Comparison of ENCODE assay signal across 11 mouse cellular contexts in the genomic region with DNA sequence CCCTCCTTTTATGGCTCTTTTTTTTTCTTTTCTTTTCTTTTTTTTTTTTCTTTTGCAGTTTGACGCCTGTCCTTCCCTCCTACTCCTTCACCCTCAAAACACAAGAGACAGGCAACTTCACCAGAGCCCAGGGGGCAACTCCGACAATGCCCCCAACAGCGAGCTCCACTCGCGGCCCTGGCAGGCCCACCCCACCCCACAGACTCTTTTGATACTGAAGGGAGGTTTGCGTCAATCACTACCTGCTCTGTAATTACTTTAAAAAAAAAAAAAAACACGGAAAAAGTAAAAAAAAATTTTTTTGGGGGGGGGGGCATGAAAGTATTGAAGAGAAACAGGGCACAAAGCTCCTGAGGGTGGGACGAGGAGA. TPM values are rescaled to one million over a fixed set of nuclear protein-coding genes. Genes with fewer than 3 reads are reported as not detected.
DNase-seq lines count a peak whose midpoint lies in the region; ATAC-seq lines count a peak whose summit lies in the region.
"Had no signal": no experiment of that assay in that cellular context is flagged by ENCODE, and none has a peak within 500 bp of the region (broad histone marks: within the 10 kb centered on the region; RNA-seq: fewer than 3 reads in every experiment).

No protein-coding gene starts in this region.

- H3K4me3 ChIP-seq in heart, embryonic 16.5 days (ENCODE audit: low read length), result no peak overlapping the region
- H3K4me3 ChIP-seq in heart, embryonic 10.5 days, result no peak overlapping the region
- H3K4me3 ChIP-seq in midbrain, embryonic 13.5 days (replicated peaks), result no peak overlapping the region
- H3K4me3 ChIP-seq in midbrain, embryonic 16.5 days (ENCODE audit: low read depth, low read length), result no peak overlapping the region
- 0 out of 2 replicates have a peak overlapping the region, but pooled peaks have one; percentile 23 for H3K4me3 ChIP-seq in intestine, embryonic 14.5 days (ENCODE audit: low read depth, low read length)
- no peak overlapping the region for H3K4me3 ChIP-seq in neural tube, embryonic 13.5 days
- H3K4me3 ChIP-seq: gastrocnemius, adult 2 months; midbrain, embryonic 15.5 days had no signal

- no peaks in the 10 kb centered on the region; the same call in 1 of the 2 replicates for H3K4me1 ChIP-seq in heart, embryonic 16.5 days (ENCODE audit: control insufficient read depth, insufficient read depth, low read length)
- H3K4me1 ChIP-seq in heart, embryonic 10.5 days, result peaks cover 59% of the 10 kb centered on the region
- H3K4me1 ChIP-seq in midbrain, embryonic 13.5 days (replicated peaks), result peaks cover 56% of the 10 kb centered on the region
- H3K4me1 ChIP-seq in midbrain, embryonic 16.5 days (ENCODE audit: control insufficient read depth, insufficient read depth, low read length), result peaks cover 32% of the 10 kb centered on the region
- H3K4me1 ChIP-seq in intestine, embryonic 14.5 days (replicated peaks; ENCODE audit: control insufficient read depth, insufficient read depth, low read length), result 0 out of 2 replicates have a peak, but pooled peaks cover 4% of the 10 kb centered on the region
- H3K4me1 ChIP-seq in neural tube, embryonic 13.5 days (replicated peaks), result peaks cover 54% of the 10 kb centered on the region

- no peak for ATAC-seq in heart, embryonic 16.5 days (replicated peaks; ENCODE audit: extremely low read depth, insufficient read depth, low FRiP score)
- no peak for ATAC-seq in midbrain, embryonic 13.5 days
- ATAC-seq in midbrain, embryonic 16.5 days, result no peak
- ATAC-seq in intestine, embryonic 14.5 days (replicated peaks; ENCODE audit: low FRiP score, low TSS enrichment, low read depth), result no peak
- no peak for ATAC-seq in neural tube, embryonic 13.5 days (ENCODE audit: low read depth)
- ATAC-seq: midbrain, embryonic 15.5 days had no signal

- peaks cover 8% of the 10 kb centered on the region; the same call in 1 of the 2 replicates for H3K36me3 ChIP-seq in heart, embryonic 16.5 days (ENCODE audit: control insufficient read depth, insufficient read depth)
- peaks cover 17% of the 10 kb centered on the region for H3K36me3 ChIP-seq in heart, embryonic 10.5 days
- peaks cover 63% of the 10 kb centered on the region for H3K36me3 ChIP-seq in midbrain, embryonic 13.5 days
- peaks cover 40% of the 10 kb centered on the region for H3K36me3 ChIP-seq in midbrain, embryonic 16.5 days (ENCODE audit: control insufficient read depth, insufficient read depth, low read length)
- H3K36me3 ChIP-seq in intestine, embryonic 14.5 days (ENCODE audit: control insufficient read depth, insufficient read depth, low read length), result no peaks in the 10 kb centered on the region
- peaks cover 61% of the 10 kb centered on the region for H3K36me3 ChIP-seq in neural tube, embryonic 13.5 days

- peaks cover 27% of the 10 kb centered on the region for H3K27me3 ChIP-seq in heart, embryonic 16.5 days (ENCODE audit: control insufficient read depth, insufficient read depth, low read length)
- peaks cover 64% of the 10 kb centered on the region for H3K27me3 ChIP-seq in heart, embryonic 10.5 days (ENCODE audit: insufficient read depth, poor library complexity, severe bottlenecking)
- H3K27me3 ChIP-seq in midbrain, embryonic 13.5 days, result peaks cover 10% of the 10 kb centered on the region; the same call in 1 of the 2 replicates
- no peaks in the 10 kb centered on the region for H3K27me3 ChIP-seq in midbrain, embryonic 16.5 days (ENCODE audit: control insufficient read depth, insufficient read depth, low read depth, low read length)
- H3K27me3 ChIP-seq in intestine, embryonic 14.5 days (replicated peaks; ENCODE audit: control insufficient read depth, insufficient read depth, low read length), result peaks cover 57% of the 10 kb centered on the region
- H3K27me3 ChIP-seq in neural tube, embryonic 13.5 days, result peaks cover 31% of the 10 kb centered on the region
- H3K27me3 ChIP-seq: midbrain, embryonic 15.5 days had no signal

- 43% methylated on average over 8 of the region's 8 CpGs for WGBS in heart, embryonic 16.5 days
- 30% methylated on average over 8 of the region's 8 CpGs for WGBS in heart, embryonic 10.5 days
- WGBS in midbrain, embryonic 13.5 days, result 51% methylated on average over 8 of the region's 8 CpGs
- 51% methylated on average over 8 of the region's 8 CpGs for WGBS in midbrain, embryonic 16.5 days
- WGBS in intestine, embryonic 14.5 days, result 25% methylated on average over 8 of the region's 8 CpGs
- 32% methylated on average over 8 of the region's 8 CpGs for WGBS in neural tube, embryonic 13.5 days

- no peak for DNase-seq in heart, embryonic 10.5 days (ENCODE audit: low spot score)
- no peak for DNase-seq in intestine, embryonic 14.5 days (ENCODE audit: low spot score)
- no peak for DNase-seq in adipocyte (ENCODE audit: low spot score)
- DNase-seq: lung, postnatal 36 days had no signal

- peak overlapping the region; percentile 46; the same call in 1 of the 2 replicates for H3K4me2 ChIP-seq in heart, embryonic 16.5 days (ENCODE audit: low read depth, low read length)
- no peak overlapping the region for H3K4me2 ChIP-seq in midbrain, embryonic 13.5 days (replicated peaks)
- H3K4me2 ChIP-seq in midbrain, embryonic 16.5 days (ENCODE audit: low read length), result no peak overlapping the region
- H3K4me2 ChIP-seq in intestine, embryonic 14.5 days (ENCODE audit: low read length), result peak overlapping the region; percentile 44; the same call in 1 of the 2 replicates
- H3K4me2 ChIP-seq in neural tube, embryonic 13.5 days, result no peak overlapping the region
- H3K4me2 ChIP-seq: midbrain, embryonic 15.5 days had no signal

- no peaks in the 10 kb centered on the region for H3K9me3 ChIP-seq in heart, embryonic 16.5 days (replicated peaks; ENCODE audit: control insufficient read depth, low read length)
- H3K9me3 ChIP-seq in heart, embryonic 10.5 days, result no peaks in the 10 kb centered on the region
- H3K9me3 ChIP-seq in midbrain, embryonic 13.5 days, result no peaks in the 10 kb centered on the region
- no peaks in the 10 kb centered on the region for H3K9me3 ChIP-seq in midbrain, embryonic 16.5 days (replicated peaks; ENCODE audit: control insufficient read depth, low read length, poor library complexity, severe bottlenecking)
- no peaks in the 10 kb centered on the region for H3K9me3 ChIP-seq in intestine, embryonic 14.5 days (ENCODE audit: control insufficient read depth, low read length)
- no peaks in the 10 kb centered on the region for H3K9me3 ChIP-seq in neural tube, embryonic 13.5 days
- H3K9me3 ChIP-seq: midbrain, embryonic 15.5 days had no signal

- no peak overlapping the region for H3K27ac ChIP-seq in heart, embryonic 16.5 days (ENCODE audit: low read length)
- H3K27ac ChIP-seq in heart, embryonic 10.5 days, result no peak overlapping the region; the same call in 1 of the 2 replicates
- H3K27ac ChIP-seq in midbrain, embryonic 13.5 days, result peak overlapping the region; percentile 92
- no peak overlapping the region for H3K27ac ChIP-seq in midbrain, embryonic 16.5 days (ENCODE audit: low read length)
- no peak overlapping the region for H3K27ac ChIP-seq in intestine, embryonic 14.5 days (ENCODE audit: low read depth)
- H3K27ac ChIP-seq in neural tube, embryonic 13.5 days (replicated peaks), result no peak overlapping the region
- H3K27ac ChIP-seq: gastrocnemius, adult 2 months had no signal

- no peak overlapping the region for H3K9ac ChIP-seq in heart, embryonic 16.5 days (ENCODE audit: low read length)
- H3K9ac ChIP-seq in midbrain, embryonic 13.5 days (replicated peaks), result no peak overlapping the region
- H3K9ac ChIP-seq in midbrain, embryonic 16.5 days (ENCODE audit: low read depth, low read length), result no peak overlapping the region
- no peak overlapping the region for H3K9ac ChIP-seq in intestine, embryonic 14.5 days (ENCODE audit: low read length)
- H3K9ac ChIP-seq in neural tube, embryonic 13.5 days, result peak overlapping the region; percentile 55; the same call in 1 of the 2 replicates
- H3K9ac ChIP-seq: midbrain, embryonic 15.5 days had no signal

RNA-seq across cellular contexts. Expression of a gene that starts 2.1 kb away (rescaled TPM):
- polyA plus RNA-seq in heart, embryonic 16.5 days (2015; fragmentation: Nextera tagmentation; extraction: Ambion mirVana), result 0.62 and 1.2 TPM in 2 replicates
- polyA plus RNA-seq in heart, embryonic 10.5 days (2016; fragmentation: Nextera tagmentation; extraction: Ambion mirVana), result 0.83 and 1.8 TPM in 2 replicates
- polyA plus RNA-seq in midbrain, embryonic 13.5 days (2015; fragmentation: Nextera tagmentation; extraction: Ambion mirVana), result 8.6 and 10.8 TPM in 2 replicates
- polyA plus RNA-seq in midbrain, embryonic 16.5 days (2015; fragmentation: Nextera tagmentation; extraction: Ambion mirVana), result 3.9 and 4.2 TPM in 2 replicates
- polyA plus RNA-seq in intestine, embryonic 14.5 days (2014; fragmentation: Nextera tagmentation; extraction: Ambion mirVana), result 0.65 TPM in 1 of 2 replicates, not detected in the other
- 1.6 and 2.9 TPM in 2 replicates for polyA plus RNA-seq in neural tube, embryonic 13.5 days (2015; fragmentation: Nextera tagmentation; extraction: Ambion mirVana)
- polyA plus RNA-seq: spleen, adult 2 months had no signal

RNA-seq across cellular contexts. Expression of a gene that starts 4.7 kb away (rescaled TPM):
- 157 and 169 TPM in 2 replicates for polyA plus RNA-seq in heart, embryonic 16.5 days (2015; fragmentation: Nextera tagmentation; extraction: Ambion mirVana)
- polyA plus RNA-seq in heart, embryonic 10.5 days (2016; fragmentation: Nextera tagmentation; extraction: Ambion mirVana), result 158 and 196 TPM in 2 replicates
- polyA plus RNA-seq in midbrain, embryonic 13.5 days (2015; fragmentation: Nextera tagmentation; extraction: Ambion mirVana), result 41.6 and 44.8 TPM in 2 replicates
- polyA plus RNA-seq in midbrain, embryonic 16.5 days (2015; fragmentation: Nextera tagmentation; extraction: Ambion mirVana), result 39.5 and 39.6 TPM in 2 replicates
- polyA plus RNA-seq in intestine, embryonic 14.5 days (2014; fragmentation: Nextera tagmentation; extraction: Ambion mirVana), result 72.1 and 77.0 TPM in 2 replicates
- polyA plus RNA-seq in neural tube, embryonic 13.5 days (2015; fragmentation: Nextera tagmentation; extraction: Ambion mirVana), result 49.9 and 54.3 TPM in 2 replicates

RNA-seq across cellular contexts. Expression of a gene that starts 33.3 kb away (rescaled TPM):
- polyA plus RNA-seq in heart, embryonic 16.5 days (2015; fragmentation: Nextera tagmentation; extraction: Ambion mirVana), result 87.9 and 88.7 TPM in 2 replicates
- 92.2 and 95.7 TPM in 2 replicates for polyA plus RNA-seq in heart, embryonic 10.5 days (2016; fragmentation: Nextera tagmentation; extraction: Ambion mirVana)
- polyA plus RNA-seq in midbrain, embryonic 13.5 days (2015; fragmentation: Nextera tagmentation; extraction: Ambion mirVana), result 118 and 129 TPM in 2 replicates
- 121 and 137 TPM in 2 replicates for polyA plus RNA-seq in midbrain, embryonic 16.5 days (2015; fragmentation: Nextera tagmentation; extraction: Ambion mirVana)
- 107 and 116 TPM in 2 replicates for polyA plus RNA-seq in intestine, embryonic 14.5 days (2014; fragmentation: Nextera tagmentation; extraction: Ambion mirVana)
- polyA plus RNA-seq in neural tube, embryonic 13.5 days (2015; fragmentation: Nextera tagmentation; extraction: Ambion mirVana), result 139 TPM in 2 replicates

RNA-seq across cellular contexts. Expression of a gene that starts 33.3 kb away (rescaled TPM):
- 6.8 and 7.6 TPM in 2 replicates for polyA plus RNA-seq in heart, embryonic 16.5 days (2015; fragmentation: Nextera tagmentation; extraction: Ambion mirVana)
- polyA plus RNA-seq in heart, embryonic 10.5 days (2016; fragmentation: Nextera tagmentation; extraction: Ambion mirVana), result 9.3 and 11.1 TPM in 2 replicates
- polyA plus RNA-seq in midbrain, embryonic 13.5 days (2015; fragmentation: Nextera tagmentation; extraction: Ambion mirVana), result 43.0 and 46.1 TPM in 2 replicates
- polyA plus RNA-seq in midbrain, embryonic 16.5 days (2015; fragmentation: Nextera tagmentation; extraction: Ambion mirVana), result 24.2 and 29.8 TPM in 2 replicates
- 10.2 and 11.5 TPM in 2 replicates for polyA plus RNA-seq in intestine, embryonic 14.5 days (2014; fragmentation: Nextera tagmentation; extraction: Ambion mirVana)
- 23.0 and 29.8 TPM in 2 replicates for polyA plus RNA-seq in neural tube, embryonic 13.5 days (2015; fragmentation: Nextera tagmentation; extraction: Ambion mirVana)

RNA-seq across cellular contexts. Expression of a gene that starts 34.2 kb away (rescaled TPM):
- 1.2 and 1.3 TPM in 2 replicates for polyA plus RNA-seq in heart, embryonic 16.5 days (2015; fragmentation: Nextera tagmentation; extraction: Ambion mirVana)
- polyA plus RNA-seq in heart, embryonic 10.5 days (2016; fragmentation: Nextera tagmentation; extraction: Ambion mirVana), result 1.2 and 1.7 TPM in 2 replicates
- 15.7 and 16.4 TPM in 2 replicates for polyA plus RNA-seq in midbrain, embryonic 13.5 days (2015; fragmentation: Nextera tagmentation; extraction: Ambion mirVana)
- 14.3 and 15.9 TPM in 2 replicates for polyA plus RNA-seq in midbrain, embryonic 16.5 days (2015; fragmentation: Nextera tagmentation; extraction: Ambion mirVana)
- 1.3 TPM in 2 replicates for polyA plus RNA-seq in intestine, embryonic 14.5 days (2014; fragmentation: Nextera tagmentation; extraction: Ambion mirVana)
- polyA plus RNA-seq in neural tube, embryonic 13.5 days (2015; fragmentation: Nextera tagmentation; extraction: Ambion mirVana), result 11.3 and 13.3 TPM in 2 replicates

Comparison
In these comparisons a context has a peak if more than half of its experiments do, and no peak if none do; other contexts are left out.
1. H3K4me2 ChIP-seq: peak in heart, embryonic 16.5 days (single experiment) and intestine, embryonic 14.5 days (single experiment); none in midbrain, embryonic 13.5 days (single experiment), midbrain, embryonic 16.5 days (single experiment) and neural tube, embryonic 13.5 days (single experiment).